Mouse (Mus musculus) heart, embryonic 14.5 days (tissue): Measurements from ENCODE around the gene Mtus2. TPM values are rescaled to one million over a fixed set of nuclear protein-coding genes. Genes with fewer than 3 reads are reported as not detected.

Source experiments
- ATAC-seq: fragments of 200-750 bp; cut with Nextera tagmentation; 2 replicates; pipeline ENCODE4 v1.8.0; 2017; ENCODE audit warnings: low read depth, moderate TSS enrichment; ENCODE audit not compliant: insufficient number of reproducible peaks, insufficient read depth, low FRiP score
- H3K27ac ChIP-seq, 2 experiments: fragments of 200-500 bp in 1 of 2; fragments of 300-500 bp in 1 of 2; sonication (generic) in 1 of 2; replicated peaks in 1 of 2; 2 replicates each; pipeline ENCODE4 v1.5.1; 2012 to 2014; ENCODE audit warnings: low read depth in 2 of 2, low read length in 2 of 2, control low read depth in 1 of 2, mild to moderate bottlenecking in 1 of 2, mixed read lengths in 1 of 2; ENCODE audit not compliant: control insufficient read depth in 1 of 2, insufficient read depth in 1 of 2
- H3K27me3 ChIP-seq: fragments of 300-500 bp; sonication (generic); 2 replicates; pipeline ENCODE4 v1.6.1; 2014; ENCODE audit warnings: mild to moderate bottlenecking, low read length, control low read depth; ENCODE audit not compliant: control insufficient read depth, insufficient read depth
- H3K36me3 ChIP-seq: fragments of 300-500 bp; sonication (generic); 2 replicates; pipeline ENCODE4 v1.6.1; 2014; ENCODE audit warnings: mild to moderate bottlenecking, control low read depth, low read length, mixed read lengths; ENCODE audit not compliant: control insufficient read depth, insufficient read depth
- H3K4me1 ChIP-seq, 2 experiments: fragments of 200-500 bp in 1 of 2; fragments of 300-500 bp in 1 of 2; sonication (generic) in 1 of 2; 2 replicates each; pipeline ENCODE4 v1.6.1; 2012 to 2014; ENCODE audit warnings: low read length in 2 of 2, control low read depth in 1 of 2, mixed read lengths in 1 of 2; ENCODE audit not compliant: control insufficient read depth in 2 of 2, insufficient read depth in 2 of 2
- H3K4me2 ChIP-seq: fragments of 300-500 bp; sonication (generic); 2 replicates; pipeline ENCODE4 v1.6.1; 2014; ENCODE audit warnings: mild to moderate bottlenecking, low read length
- H3K4me3 ChIP-seq, 2 experiments: fragments of 200-500 bp in 1 of 2; fragments of 300-500 bp in 1 of 2; sonication (generic) in 1 of 2; 2 replicates each; pipeline ENCODE4 v1.5.1; 2012 to 2014; ENCODE audit warnings: low read length in 2 of 2, mild to moderate bottlenecking in 2 of 2, control low read depth in 1 of 2, low read depth in 1 of 2, moderate library complexity in 1 of 2; ENCODE audit not compliant: control insufficient read depth in 1 of 2, insufficient read depth in 1 of 2
- H3K9ac ChIP-seq: fragments of 300-500 bp; sonication (generic); 2 replicates; pipeline ENCODE4 v1.6.1; 2014; ENCODE audit warnings: mild to moderate bottlenecking, low read length
- H3K9me3 ChIP-seq: fragments of 300-500 bp; sonication (generic); 2 replicates; pipeline ENCODE4 v1.6.1; 2016; ENCODE audit warnings: low read length, control low read depth; ENCODE audit not compliant: control insufficient read depth
- WGBS: fragments of 180-500 bp; shearing (Covaris S2); extraction: QIAGEN DNeasy Blood & Tissue Kit; methylation state at CpG from one replicate; pipeline ENCODE4 v1.1.7; 2014; 5-methylcytosine and 5-hydroxymethylcytosine counted together
- polyA plus RNA-seq: library from polyadenylated mRNA; unstranded; fragments of >200 nt; fragmentation: Nextera tagmentation; extraction: Ambion mirVana; gene quantifications from 2 replicates; pipeline ENCODE4 v1.2.1, GENCODE M21; 2014

Mtus2 gene
- polyA plus RNA-seq, 1 experiment from 2014 or later, result 128 TPM

DNA sequence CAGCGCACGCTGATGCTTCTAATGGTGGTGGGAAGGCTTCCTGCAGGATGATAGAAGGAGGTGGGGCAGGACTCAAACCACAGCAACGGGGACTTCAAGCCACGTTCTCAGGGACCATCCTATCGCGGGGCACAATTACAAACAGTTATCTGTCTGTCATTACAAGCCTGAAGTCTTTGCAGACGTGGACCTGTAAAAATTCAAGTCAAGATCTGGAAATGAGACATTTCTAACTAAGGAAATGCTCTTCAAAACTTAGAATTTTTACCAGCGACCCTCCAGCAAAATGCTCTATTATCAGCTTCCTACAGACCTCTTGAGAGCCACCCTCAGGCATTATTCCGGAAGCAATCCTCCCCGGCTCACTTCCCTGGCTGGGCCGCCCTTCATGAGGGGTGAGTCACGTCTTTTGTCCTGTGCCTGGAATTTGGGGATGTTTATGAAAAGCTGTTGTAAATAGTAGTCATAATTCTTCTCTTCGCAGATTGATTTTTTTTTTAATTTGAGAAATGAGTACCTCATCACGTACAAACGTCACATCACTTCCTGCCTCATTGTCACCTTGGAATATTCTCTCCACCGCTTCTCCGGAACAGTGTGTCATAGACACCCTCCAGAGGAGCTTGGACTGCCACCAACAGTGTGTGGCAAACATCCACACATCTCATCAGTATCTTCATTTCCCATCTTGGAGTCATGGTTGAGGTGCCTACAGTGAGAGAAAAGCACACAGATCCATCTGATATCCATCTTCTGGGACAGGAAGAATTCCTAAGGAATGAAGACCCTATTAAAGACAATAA lies 38.9 kb upstream of the Mtus2 start:
- ATAC-seq, result peak; percentile 46; the same call in 1 of the 2 replicates
- Histone ChIP-seq H3K4me2 (0 out of 2 replicates have a peak overlapping the region, but pooled peaks have one; percentile 3), H3K4me3 (no peak overlapping the region), H3K27me3 (no peaks in the 10 kb centered on the region), H3K9ac (no peak overlapping the region), H3K9me3 (no peaks in the 10 kb centered on the region), H3K4me1 (peaks cover 0 to 8% of the 10 kb centered on the region in 2 experiments; a peak in 1 of 4 replicates), H3K36me3 (no peaks in the 10 kb centered on the region), H3K27ac (peak overlapping the region; percentile 47 to 64)
- 49% methylated on average over 17 of the region's 17 CpGs for WGBS

GRCm38 (mm10) chr5:147924621-147925020 lies 32.5 kb upstream of the Mtus2 start:
- no peak overlapping the region for H3K4me3 ChIP-seq
- no peak overlapping the region for H3K4me2 ChIP-seq
- H3K27me3 ChIP-seq, result no peaks in the 10 kb centered on the region
- ATAC-seq, result no peak
- H3K4me1 ChIP-seq, result no peaks in the 10 kb centered on the region
- WGBS, result 67% methylated on average over 5 of the region's 5 CpGs
- no peak overlapping the region for H3K27ac ChIP-seq
- no peaks in the 10 kb centered on the region for H3K36me3 ChIP-seq
- no peak overlapping the region for H3K9ac ChIP-seq
- H3K9me3 ChIP-seq, result no peaks in the 10 kb centered on the region

DNA sequence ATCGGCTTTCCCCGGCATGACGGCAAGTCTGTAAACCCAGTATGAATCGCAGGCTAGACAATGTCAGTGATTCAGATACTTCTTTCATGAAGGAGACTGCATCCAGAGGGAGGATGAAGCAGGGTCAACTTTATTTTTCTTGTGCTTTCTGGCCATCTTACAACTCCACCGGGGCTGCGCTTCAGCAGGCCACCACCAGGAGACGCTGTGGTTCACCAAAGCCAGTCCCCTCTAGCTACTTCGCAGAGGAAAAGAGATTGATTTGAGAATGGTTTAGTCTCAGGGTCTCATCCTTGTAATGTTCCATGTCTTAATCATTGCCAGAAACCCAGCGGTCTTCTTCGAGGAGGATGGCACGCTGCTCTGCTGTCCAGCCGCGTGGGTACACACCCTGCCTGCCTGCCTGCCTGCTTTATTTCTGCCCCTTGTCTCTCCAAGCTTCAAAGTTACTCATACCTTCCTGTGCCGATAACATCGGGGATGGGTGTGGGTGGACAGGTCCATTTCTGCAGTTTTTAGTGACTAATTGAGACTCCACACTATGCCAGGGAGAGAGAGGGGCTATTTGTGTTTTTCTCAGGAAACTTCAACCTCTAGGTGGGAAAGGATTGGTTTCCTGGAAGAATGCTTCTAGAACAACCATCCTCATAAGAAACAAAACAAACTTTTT lies 31.1 kb upstream of the Mtus2 start:
- 57% methylated on average over 15 of the region's 15 CpGs for WGBS
- H3K4me3 ChIP-seq, result no peak overlapping the region
- H3K36me3 ChIP-seq, result no peaks in the 10 kb centered on the region
- no peaks in the 10 kb centered on the region for H3K27me3 ChIP-seq
- H3K4me2 ChIP-seq, result no peak overlapping the region
- no peaks in the 10 kb centered on the region for H3K4me1 ChIP-seq
- no peaks in the 10 kb centered on the region for H3K9me3 ChIP-seq
- no peak for ATAC-seq
- H3K9ac ChIP-seq, result no peak overlapping the region
- H3K27ac ChIP-seq, result no peak overlapping the region

GRCm38 (mm10) chr5:147928668-147929497 lies 28.2 kb upstream of the Mtus2 start:
- H3K27me3 ChIP-seq, result no peaks in the 10 kb centered on the region
- H3K9me3 ChIP-seq, result no peaks in the 10 kb centered on the region
- no peak overlapping the region for H3K4me3 ChIP-seq
- WGBS, result 73% methylated on average over 7 of the region's 7 CpGs
- H3K9ac ChIP-seq, result no peak overlapping the region
- H3K36me3 ChIP-seq, result no peaks in the 10 kb centered on the region
- no peak overlapping the region for H3K4me2 ChIP-seq
- no peaks in the 10 kb centered on the region for H3K4me1 ChIP-seq
- no peak for ATAC-seq
- no peak overlapping the region for H3K27ac ChIP-seq

DNA sequence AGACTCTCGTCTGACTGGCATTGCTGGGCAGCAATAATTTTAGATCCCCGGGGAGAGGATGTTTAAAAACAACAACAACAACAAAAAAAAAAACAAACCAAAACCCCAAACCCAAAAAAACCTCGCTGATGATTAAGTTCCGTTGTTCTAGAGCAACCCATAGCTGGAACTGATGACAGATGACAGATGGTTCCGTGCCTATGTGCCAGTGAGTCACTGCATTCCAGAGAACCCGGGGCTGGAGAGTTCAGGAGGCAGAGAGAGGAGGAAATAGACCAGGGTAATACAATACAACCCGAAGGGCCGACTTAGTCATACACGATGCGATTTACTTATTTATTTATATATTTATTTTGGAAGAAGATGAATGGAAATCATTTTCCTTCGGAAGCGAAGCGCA lies 22.0 kb upstream of the Mtus2 start:
- WGBS, result 78% methylated on average over 13 of the region's 13 CpGs
- no peak for ATAC-seq
- Histone ChIP-seq H3K27ac (no peak overlapping the region), H3K9ac (no peak overlapping the region), H3K36me3 (no peaks in the 10 kb centered on the region), H3K4me1 (peaks cover 2 to 10% of the 10 kb centered on the region in 2 experiments; a peak in 1 of 4 replicates), H3K4me3 (no peak overlapping the region), H3K9me3 (no peaks in the 10 kb centered on the region; the same call in 1 of the 2 replicates), H3K4me2 (no peak overlapping the region), H3K27me3 (no peaks in the 10 kb centered on the region)

DNA sequence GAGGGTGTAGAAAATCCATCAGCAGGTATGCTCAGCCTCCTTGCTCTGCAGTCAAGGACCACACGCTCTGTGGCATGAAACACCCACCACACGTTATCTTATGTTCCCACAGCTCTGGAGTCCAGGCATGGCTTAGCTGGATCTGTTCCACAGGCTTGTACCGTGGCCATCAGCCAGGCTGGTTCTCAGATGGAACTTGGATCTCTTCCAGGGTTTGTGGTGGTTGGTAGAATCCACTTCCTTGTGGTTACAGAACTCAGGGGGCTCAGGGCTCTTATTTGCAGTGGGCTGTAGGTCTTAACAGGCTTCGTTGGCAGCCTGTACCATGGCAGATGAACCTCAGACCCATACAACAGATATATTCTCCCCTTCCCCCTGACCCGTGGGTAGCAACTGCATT lies 17.9 kb upstream of the Mtus2 start:
- ATAC-seq, result peak; percentile 61; the same call in 1 of the 2 replicates
- WGBS, result 37% methylated on average over 5 of the region's 5 CpGs
- Histone ChIP-seq H3K4me3 (no peak overlapping the region), H3K4me2 (no peak overlapping the region), H3K27me3 (no peaks in the 10 kb centered on the region), H3K9ac (no peak overlapping the region), H3K36me3 (no peaks in the 10 kb centered on the region), H3K4me1 (peaks cover 4 to 16% of the 10 kb centered on the region in 2 experiments; a peak in 3 of 4 replicates), H3K27ac (no peak overlapping the region), H3K9me3 (peaks cover 8% of the 10 kb centered on the region; the same call in 1 of the 2 replicates)

DNA sequence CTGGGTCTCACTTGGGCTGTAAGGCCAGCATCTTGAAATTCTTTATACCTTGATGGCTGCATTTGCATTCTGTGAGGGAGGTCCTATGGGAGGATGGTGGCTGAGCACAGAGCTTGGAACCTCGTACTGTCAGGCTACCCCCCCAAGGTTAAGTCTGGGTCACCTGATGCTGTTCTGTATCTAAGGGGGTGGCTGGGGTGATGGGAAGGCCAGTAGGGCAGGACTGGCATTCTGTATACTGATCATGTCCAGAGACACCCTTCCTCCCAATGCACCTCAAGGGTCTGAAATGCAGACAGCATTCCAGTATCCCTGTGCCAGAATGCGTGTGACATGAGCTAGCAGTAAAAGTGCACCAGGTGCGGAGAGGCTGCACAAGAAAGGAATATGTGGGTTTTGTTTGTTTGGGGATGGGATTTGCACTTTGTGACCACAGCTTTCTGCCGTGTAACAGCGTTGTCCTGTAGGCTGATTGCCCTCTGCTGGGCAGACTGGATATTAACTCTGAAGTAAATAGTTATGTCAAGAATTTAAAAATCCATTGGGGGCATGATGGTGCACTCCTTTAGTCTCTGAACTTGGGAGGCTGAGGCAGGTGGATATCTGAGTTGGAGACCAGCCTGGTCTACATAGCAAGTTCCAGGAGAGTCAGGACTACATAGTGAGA lies 12.0 kb upstream of the Mtus2 start:
- Histone ChIP-seq H3K4me3 (no peak overlapping the region), H3K27me3 (no peaks in the 10 kb centered on the region), H3K9ac (no peak overlapping the region), H3K36me3 (no peaks in the 10 kb centered on the region), H3K4me1 (peaks cover 4 to 6% of the 10 kb centered on the region in 2 experiments; a peak in 3 of 4 replicates), H3K4me2 (no peak overlapping the region), H3K9me3 (peaks cover 8% of the 10 kb centered on the region; the same call in 1 of the 2 replicates), H3K27ac (no peak overlapping the region)
- no peak for ATAC-seq
- WGBS, result 29% methylated on average over 5 of the region's 5 CpGs
